Mouse (Mus musculus) forebrain, embryonic 11.5 days (tissue): ENCODE measurements around the gene Exoc3l4. TPM values are rescaled to one million over a fixed set of nuclear protein-coding genes. Genes with fewer than 3 reads are reported as not detected.

Experiments used
- ATAC-seq: fragments of 200-750 bp; cut with Nextera tagmentation; replicated peaks from 2 replicates; pipeline ENCODE4 v1.8.0; 2017; ENCODE audit warnings: moderate TSS enrichment; ENCODE audit not compliant: low FRiP score
- DNase-seq: peaks from one replicate; pipeline ENCODE4 v3.0.0-alpha.2; 2017; ENCODE audit warnings: low spot score
- H3K27ac ChIP-seq: fragments of 300-500 bp; sonication (generic); 2 replicates; pipeline ENCODE4 v1.5.1; 2014; ENCODE audit warnings: low read depth, low read length
- H3K27me3 ChIP-seq: fragments of 300-500 bp; sonication (generic); 2 replicates; pipeline ENCODE4 v1.6.1; 2014; ENCODE audit warnings: mild to moderate bottlenecking, low read length, mixed read lengths; ENCODE audit not compliant: control insufficient read depth, insufficient read depth
- H3K36me3 ChIP-seq: fragments of 300-500 bp; sonication (generic); 2 replicates; pipeline ENCODE4 v1.6.1; 2014; ENCODE audit warnings: mild to moderate bottlenecking, low read length, moderate library complexity, mixed read lengths; ENCODE audit not compliant: control insufficient read depth, insufficient read depth
- H3K4me1 ChIP-seq: fragments of 300-500 bp; sonication (generic); replicated peaks from 2 replicates; pipeline ENCODE4 v1.6.1; 2014; ENCODE audit warnings: low read length, mixed read lengths; ENCODE audit not compliant: control insufficient read depth, insufficient read depth
- H3K4me2 ChIP-seq: fragments of 300-500 bp; sonication (generic); 2 replicates; pipeline ENCODE4 v1.6.1; 2014; ENCODE audit warnings: low read depth, mild to moderate bottlenecking, low read length, moderate library complexity, mixed read lengths; ENCODE audit not compliant: severe bottlenecking
- H3K4me3 ChIP-seq: fragments of 300-500 bp; sonication (generic); 2 replicates; pipeline ENCODE4 v1.5.1; 2014; ENCODE audit warnings: low read depth, low read length
- H3K9ac ChIP-seq: fragments of 300-500 bp; sonication (generic); 2 replicates; pipeline ENCODE4 v1.6.1; 2014; ENCODE audit warnings: low read length
- H3K9me3 ChIP-seq: fragments of 300-500 bp; sonication (generic); 2 replicates; pipeline ENCODE4 v1.6.1; 2016; ENCODE audit warnings: low read length, mixed read lengths; ENCODE audit not compliant: control insufficient read depth
- WGBS: fragments of 180-500 bp; shearing (Covaris S2); extraction: QIAGEN DNeasy Blood & Tissue Kit; methylation state at CpG from one replicate; pipeline ENCODE4 v1.1.7; 2014; 5-methylcytosine and 5-hydroxymethylcytosine counted together
- polyA plus RNA-seq: library from polyadenylated mRNA; unstranded; fragments of >200 nt; fragmentation: Nextera tagmentation; extraction: Ambion mirVana; gene quantifications from 2 replicates; pipeline ENCODE4 v1.2.1, GENCODE M21; 2014

Gene Exoc3l4
- polyA plus RNA-seq, 1 experiment from 2014 or later, result 3.3 TPM

GRCm38 (mm10) chr12:111428364-111428763 is 11.5 kb downstream of the Exoc3l4 start:
- Histone ChIP-seq H3K27ac (no peak overlapping the region), H3K9me3 (no peaks in the 10 kb centered on the region), H3K9ac (no peak overlapping the region), H3K27me3 (peaks cover 72% of the 10 kb centered on the region), H3K36me3 (no peaks in the 10 kb centered on the region), H3K4me2 (no peak overlapping the region), H3K4me3 (no peak overlapping the region), H3K4me1 (peaks cover 14% of the 10 kb centered on the region)
- DNase-seq (no peak), ATAC-seq (no peak)
- WGBS, result 16% methylated on average over 8 of the region's 8 CpGs

GRCm38 (mm10) chr12:111428961-111429911 is 12.4 kb downstream of the Exoc3l4 start:
- under 1% methylated on average over 39 of the region's 40 CpGs for WGBS
- no peak overlapping the region for H3K27ac ChIP-seq

DNA sequence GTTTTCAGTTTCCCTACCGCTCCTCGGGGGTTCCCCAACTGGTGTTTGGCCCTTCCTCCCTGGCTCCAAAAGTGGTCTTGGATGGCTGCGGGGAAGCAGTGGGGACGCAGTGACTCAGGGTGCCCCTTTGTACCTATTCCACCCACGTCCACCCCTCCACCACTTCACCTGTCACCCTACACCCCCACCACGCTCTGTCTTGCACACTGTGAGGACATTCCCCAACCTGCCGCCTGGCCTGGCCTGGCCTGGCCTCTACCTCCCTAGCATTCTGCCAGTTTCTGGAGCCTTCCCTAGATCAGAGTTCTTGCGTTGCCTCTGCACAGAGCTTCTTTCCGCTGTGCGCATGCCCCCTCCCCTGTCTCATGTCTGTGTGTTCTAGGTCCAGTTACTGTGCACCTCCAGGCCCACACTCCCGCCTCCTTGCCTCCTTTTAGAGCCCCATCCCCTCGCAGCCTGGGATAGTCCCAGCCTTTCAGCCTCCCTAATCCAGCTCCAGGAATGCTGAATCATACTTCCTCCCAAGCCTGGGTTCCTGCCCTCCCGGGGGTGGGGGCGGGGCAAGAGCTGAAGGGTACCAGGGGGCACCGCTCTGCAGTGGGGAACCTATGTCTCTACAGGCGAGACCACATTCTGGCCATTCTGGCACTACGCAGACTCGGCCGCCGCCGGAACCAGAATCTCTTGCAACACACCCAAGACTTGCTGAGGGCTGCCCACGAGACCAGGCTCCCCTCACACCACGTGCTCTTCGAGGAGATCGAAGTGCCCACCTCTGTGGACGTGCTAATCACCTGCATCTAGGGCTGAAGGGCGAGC is 13.4 kb downstream of the Exoc3l4 start:
- DNase-seq (no peak), ATAC-seq (no peak)
- no peak overlapping the region for H3K9ac ChIP-seq
- H3K4me3 ChIP-seq, result peak overlapping the region; percentile 34
- peak overlapping the region; percentile 67 for H3K4me2 ChIP-seq
- peaks cover 53% of the 10 kb centered on the region for H3K27me3 ChIP-seq
- no peak overlapping the region for H3K27ac ChIP-seq
- H3K36me3 ChIP-seq, result no peaks in the 10 kb centered on the region
- H3K4me1 ChIP-seq, result peaks cover 14% of the 10 kb centered on the region
- no peaks in the 10 kb centered on the region for H3K9me3 ChIP-seq
- WGBS, result 11% methylated on average over 27 of the region's 27 CpGs

More at GRCm38 (mm10) chr12:111428961-111429911, 12.4 kb downstream of the Exoc3l4 start:
- H3K36me3 ChIP-seq, result no peaks in the 10 kb centered on the region
- peak overlapping the region; percentile 49 for H3K9ac ChIP-seq
- peak; percentile 74 for DNase-seq
- peaks cover 63% of the 10 kb centered on the region for H3K27me3 ChIP-seq
- ATAC-seq, result no peak; the same call in 1 of the 2 replicates
- peak overlapping the region; percentile 34 for H3K4me3 ChIP-seq
- peak overlapping the region; percentile 67 for H3K4me2 ChIP-seq
- H3K9me3 ChIP-seq, result no peaks in the 10 kb centered on the region
- H3K4me1 ChIP-seq, result peaks cover 14% of the 10 kb centered on the region

DNA sequence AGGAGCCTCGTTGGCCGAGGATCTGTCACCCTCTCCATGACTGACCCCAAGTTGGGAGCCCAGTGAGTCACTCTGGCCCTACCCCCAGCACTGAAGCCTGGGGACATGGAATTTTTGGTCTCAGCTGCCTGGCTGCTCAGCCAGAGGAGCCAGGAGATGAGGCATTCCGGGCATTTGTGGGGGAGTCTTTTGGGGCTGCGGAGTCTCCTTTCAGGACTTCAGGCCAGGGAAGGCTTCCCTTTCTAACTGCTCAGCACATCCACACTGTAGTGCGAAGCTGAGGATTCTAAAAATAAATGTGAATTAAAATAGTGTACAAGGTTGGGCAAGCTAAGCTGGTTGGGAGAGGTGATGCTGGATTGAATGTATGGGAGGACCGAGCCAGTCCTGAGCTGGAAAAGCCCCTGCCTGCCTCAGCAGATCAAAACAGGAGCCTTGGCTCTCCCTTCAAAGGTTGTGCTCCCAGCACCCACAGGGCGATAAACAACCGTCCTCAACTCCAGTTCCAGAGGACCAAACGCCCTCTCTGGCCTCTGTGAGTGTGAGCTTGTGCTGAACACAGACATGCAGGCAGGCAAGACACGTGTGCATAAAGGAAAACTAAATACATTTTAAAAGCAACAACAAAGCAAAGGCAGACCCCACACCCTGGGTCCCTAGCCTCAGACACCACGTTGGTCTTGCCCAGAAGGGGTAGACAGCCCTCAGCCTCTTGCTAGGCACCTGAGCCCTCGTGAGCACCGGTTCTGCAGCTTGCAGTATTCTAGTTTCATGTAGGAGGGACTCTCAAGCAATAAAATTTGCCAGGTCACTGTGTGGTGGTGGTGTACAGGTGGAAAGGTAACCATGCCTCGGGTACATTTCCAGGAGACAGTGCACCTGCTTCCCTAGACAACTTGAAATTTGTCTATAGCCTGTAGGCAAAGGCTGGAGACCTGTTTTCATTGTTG is 14.3 kb downstream of the Exoc3l4 start:
- WGBS, result 26% methylated on average over 14 of the region's 14 CpGs
- DNase-seq (no peak), ATAC-seq (no peak)
- H3K4me2 ChIP-seq, result no peak overlapping the region
- no peak overlapping the region for H3K9ac ChIP-seq
- no peak overlapping the region for H3K4me3 ChIP-seq
- peaks cover 14% of the 10 kb centered on the region for H3K4me1 ChIP-seq
- no peak overlapping the region for H3K27ac ChIP-seq
- H3K27me3 ChIP-seq, result peaks cover 46% of the 10 kb centered on the region
- H3K9me3 ChIP-seq, result no peaks in the 10 kb centered on the region
- H3K36me3 ChIP-seq, result no peaks in the 10 kb centered on the region

GRCm38 (mm10) chr12:111432097-111432496 is 15.3 kb downstream of the Exoc3l4 start:
- Histone ChIP-seq H3K27me3 (peaks cover 45% of the 10 kb centered on the region), H3K9ac (no peak overlapping the region), H3K4me1 (peaks cover 14% of the 10 kb centered on the region), H3K4me2 (no peak overlapping the region), H3K27ac (no peak overlapping the region), H3K36me3 (no peaks in the 10 kb centered on the region), H3K4me3 (no peak overlapping the region), H3K9me3 (no peaks in the 10 kb centered on the region)
- 38% methylated on average over 4 of the region's 4 CpGs for WGBS
- DNase-seq (no peak), ATAC-seq (no peak)

GRCm38 (mm10) chr12:111432751-111433331 is 16.0 kb downstream of the Exoc3l4 start:
- WGBS, result 48% methylated on average over 5 of the region's 5 CpGs
- Histone ChIP-seq H3K4me2 (no peak overlapping the region), H3K4me1 (peaks cover 14% of the 10 kb centered on the region), H3K36me3 (no peaks in the 10 kb centered on the region), H3K9me3 (no peaks in the 10 kb centered on the region), H3K27me3 (peaks cover 40% of the 10 kb centered on the region), H3K9ac (no peak overlapping the region), H3K27ac (no peak overlapping the region), H3K4me3 (no peak overlapping the region)
- DNase-seq (no peak), ATAC-seq (no peak)

DNA sequence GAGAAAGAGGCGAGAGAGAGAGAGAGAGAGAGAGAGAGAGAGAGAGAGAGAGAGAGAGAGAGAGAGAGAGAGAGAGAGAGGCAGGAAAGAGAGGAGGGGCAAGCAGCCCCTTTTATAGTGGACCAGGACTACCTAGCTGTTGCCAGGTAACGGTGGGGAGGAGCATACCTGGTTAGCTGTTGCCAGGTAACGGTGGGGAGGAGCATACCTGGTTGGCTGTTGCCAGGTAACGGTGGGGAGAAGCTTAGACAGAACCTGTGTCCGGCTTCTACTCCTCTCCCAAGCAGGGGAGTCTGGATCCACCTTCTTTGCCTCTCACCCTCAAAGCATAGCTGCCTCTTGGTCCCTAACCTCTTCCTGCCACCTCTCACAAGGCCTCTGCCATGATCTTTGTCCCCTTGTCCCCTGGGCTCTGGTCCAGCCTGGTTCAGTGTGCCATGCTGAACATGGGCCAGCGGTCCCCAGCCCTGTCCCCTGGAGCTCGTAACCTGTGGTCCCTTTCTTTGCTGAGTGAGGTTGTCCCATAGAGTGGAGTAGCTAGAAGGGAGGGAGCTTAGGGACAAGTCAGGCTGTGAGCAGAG is 17.4 kb downstream of the Exoc3l4 start:
- Histone ChIP-seq H3K27me3 (peaks cover 26% of the 10 kb centered on the region), H3K4me3 (no peak overlapping the region), H3K36me3 (no peaks in the 10 kb centered on the region), H3K27ac (no peak overlapping the region), H3K9ac (no peak overlapping the region), H3K4me2 (no peak overlapping the region), H3K9me3 (no peaks in the 10 kb centered on the region), H3K4me1 (peaks cover 7% of the 10 kb centered on the region; the same call in 1 of the 2 replicates)
- ATAC-seq (no peak), DNase-seq (no peak)
- 26% methylated on average over 7 of the region's 7 CpGs for WGBS
